Mouse (Mus musculus): Measurements from ENCODE around the gene Anapc7. TPM values are rescaled to one million over a fixed set of nuclear protein-coding genes. Genes with fewer than 3 reads are reported as not detected.
"Not testable (repeated sequence)": the region's sequence is repeated elsewhere in the genome, so short reads cannot be mapped to it uniquely, and the experiment has no call there.

The Anapc7 gene
- polyA plus RNA-seq, 1 experiment from 2014 or later = 56.5 TPM

DNA sequence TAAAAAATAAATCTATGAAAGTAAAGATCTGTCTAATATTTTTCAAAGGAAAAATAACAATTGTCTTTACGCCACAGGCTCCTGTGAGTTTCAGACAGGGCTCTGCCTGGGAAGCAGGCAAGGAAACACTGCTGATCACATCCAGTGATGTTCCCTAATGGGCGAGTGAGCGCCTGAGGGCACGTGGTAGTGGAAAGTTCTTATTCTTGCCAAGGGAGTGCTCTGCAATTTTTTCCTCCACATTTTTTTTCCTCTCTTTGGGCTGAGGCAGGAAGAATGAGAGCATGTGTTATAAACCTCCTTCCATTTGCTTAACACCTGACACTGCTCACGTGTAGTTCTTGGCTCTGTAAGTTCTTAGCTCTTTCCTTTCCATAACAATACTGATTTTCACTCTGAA lies 60.4 kb downstream of the Anapc7 start:
- H3K27ac ChIP-seq (ENCODE audit: low read length) = no peak overlapping the region
- peaks cover 53% of the 10 kb centered on the region for H3K36me3 ChIP-seq (ENCODE audit: insufficient read depth, low read length)
- WGBS = 72% methylated on average over 5 of the region's 5 CpGs
- no peaks in the 10 kb centered on the region for H3K27me3 ChIP-seq (ENCODE audit: insufficient read depth, low read length)
- no peak overlapping the region for H3K4me3 ChIP-seq (ENCODE audit: low read length)
- no peaks in the 10 kb centered on the region for H3K4me1 ChIP-seq (ENCODE audit: insufficient read depth, low read length)
- no peaks in the 10 kb centered on the region for H3K9me3 ChIP-seq (ENCODE audit: low read length)
- no peak overlapping the region for H3K9ac ChIP-seq (replicated peaks; ENCODE audit: low read length)
- no peak for ATAC-seq (ENCODE audit: low FRiP score, low TSS enrichment)
- H3K4me2 ChIP-seq (replicated peaks; ENCODE audit: low read depth, low read length) = no peak overlapping the region

DNA sequence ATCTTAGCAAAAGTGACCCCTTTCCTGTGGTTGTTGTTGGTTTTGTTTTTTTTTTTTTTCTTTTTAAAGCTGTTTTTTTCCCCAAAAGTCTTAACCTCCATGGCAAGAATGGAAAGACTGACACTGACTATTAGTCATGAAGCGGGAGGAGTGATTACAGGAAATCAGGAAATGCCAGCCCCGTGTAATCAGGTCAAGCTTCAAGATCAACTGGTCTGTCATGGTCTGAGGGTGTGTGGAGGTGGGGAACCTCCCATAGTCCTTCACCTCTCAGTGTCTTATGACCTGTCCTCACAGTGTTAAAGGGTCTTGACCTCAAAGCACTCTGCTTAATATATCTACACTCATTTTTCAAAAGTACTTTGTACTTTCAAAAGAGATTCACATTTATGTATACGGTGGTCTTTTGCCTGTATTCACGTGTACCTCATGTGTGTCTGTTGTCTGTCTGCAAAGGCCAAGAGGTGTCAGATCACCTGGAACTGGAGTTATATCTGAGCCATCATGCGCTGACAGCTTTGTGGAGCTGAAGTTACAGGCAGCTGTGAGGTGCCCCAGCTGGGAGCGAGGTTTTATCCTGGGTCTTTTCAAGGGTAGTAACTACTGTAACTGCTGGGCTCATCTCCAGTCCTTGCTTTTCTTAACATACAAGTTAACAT lies 61.4 kb downstream of the Anapc7 start:
- peaks cover 52% of the 10 kb centered on the region for H3K36me3 ChIP-seq (ENCODE audit: insufficient read depth, low read length)
- no peak overlapping the region for H3K4me2 ChIP-seq (replicated peaks; ENCODE audit: low read depth, low read length)
- no peak overlapping the region for H3K4me3 ChIP-seq (ENCODE audit: low read length)
- no peaks in the 10 kb centered on the region for H3K9me3 ChIP-seq (ENCODE audit: low read length)
- H3K27me3 ChIP-seq (ENCODE audit: insufficient read depth, low read length) = no peaks in the 10 kb centered on the region
- no peaks in the 10 kb centered on the region for H3K4me1 ChIP-seq (ENCODE audit: insufficient read depth, low read length)
- no peak overlapping the region for H3K9ac ChIP-seq (replicated peaks; ENCODE audit: low read length)
- no peak for ATAC-seq (ENCODE audit: low FRiP score, low TSS enrichment)
- H3K27ac ChIP-seq (ENCODE audit: low read length) = no peak overlapping the region
- WGBS = 70% methylated on average over 6 of the region's 6 CpGs

DNA sequence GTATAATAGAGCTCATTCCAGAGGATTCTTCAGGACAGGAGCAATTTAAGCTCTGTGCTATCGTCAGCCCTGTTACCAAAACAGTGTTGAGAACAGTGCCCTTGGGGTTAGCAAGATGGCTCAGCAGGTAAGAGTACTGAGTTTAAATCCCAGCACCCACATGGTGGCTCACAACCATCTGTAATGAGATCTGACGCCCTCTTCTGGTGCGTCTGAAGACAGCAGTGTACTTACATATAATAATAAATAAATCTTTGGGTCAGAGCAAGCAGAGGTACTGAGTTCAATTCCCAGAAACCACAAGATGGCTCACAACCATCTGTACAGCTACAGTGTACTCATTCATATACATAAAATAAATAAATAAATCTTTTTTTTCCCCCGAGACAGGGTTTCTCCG lies 64.8 kb downstream of the Anapc7 start:
- 77% methylated on average over 5 of the region's 5 CpGs for WGBS
- ATAC-seq (ENCODE audit: low FRiP score, low TSS enrichment); H3K4me1 ChIP-seq (ENCODE audit: insufficient read depth, low read length); H3K9ac ChIP-seq (replicated peaks; ENCODE audit: low read length); H3K27me3 ChIP-seq (ENCODE audit: insufficient read depth, low read length); H3K4me3 ChIP-seq (ENCODE audit: low read length); H3K4me2 ChIP-seq (replicated peaks; ENCODE audit: low read depth, low read length); H3K9me3 ChIP-seq (ENCODE audit: low read length); H3K27ac ChIP-seq (ENCODE audit: low read length): not testable (repeated sequence)
- H3K36me3 ChIP-seq (ENCODE audit: insufficient read depth, low read length) = peaks cover 68% of the 10 kb centered on the region

DNA sequence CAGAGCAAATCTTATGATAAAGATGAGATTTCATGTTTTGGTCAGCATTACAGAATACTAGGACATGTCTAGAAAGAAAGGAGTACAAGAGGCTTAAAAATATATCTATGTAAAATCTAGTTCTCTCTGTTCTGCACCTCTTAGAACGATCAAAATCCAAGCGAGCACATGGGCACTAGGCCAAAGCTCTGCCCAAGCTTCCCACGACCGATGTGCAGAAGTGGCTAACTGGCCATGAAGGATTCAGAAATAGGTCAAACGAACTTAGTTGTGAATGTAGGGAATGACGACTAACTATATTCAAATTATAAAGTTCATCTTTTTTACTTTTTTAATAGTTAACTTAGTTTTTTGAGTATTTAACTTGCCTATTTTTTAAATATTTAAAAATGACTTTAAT lies 66.3 kb downstream of the Anapc7 start:
- no peak overlapping the region for H3K9ac ChIP-seq (replicated peaks; ENCODE audit: low read length)
- no peak overlapping the region for H3K27ac ChIP-seq (ENCODE audit: low read length)
- ATAC-seq (ENCODE audit: low FRiP score, low TSS enrichment) = no peak
- no peak overlapping the region for H3K4me3 ChIP-seq (ENCODE audit: low read length)
- H3K36me3 ChIP-seq (ENCODE audit: insufficient read depth, low read length) = peaks cover 71% of the 10 kb centered on the region
- H3K4me1 ChIP-seq (ENCODE audit: insufficient read depth, low read length) = no peaks in the 10 kb centered on the region
- WGBS = 91% methylated on average over 6 of the region's 6 CpGs
- H3K9me3 ChIP-seq (ENCODE audit: low read length) = no peaks in the 10 kb centered on the region
- no peak overlapping the region for H3K4me2 ChIP-seq (replicated peaks; ENCODE audit: low read depth, low read length)
- no peaks in the 10 kb centered on the region for H3K27me3 ChIP-seq (ENCODE audit: insufficient read depth, low read length)

DNA sequence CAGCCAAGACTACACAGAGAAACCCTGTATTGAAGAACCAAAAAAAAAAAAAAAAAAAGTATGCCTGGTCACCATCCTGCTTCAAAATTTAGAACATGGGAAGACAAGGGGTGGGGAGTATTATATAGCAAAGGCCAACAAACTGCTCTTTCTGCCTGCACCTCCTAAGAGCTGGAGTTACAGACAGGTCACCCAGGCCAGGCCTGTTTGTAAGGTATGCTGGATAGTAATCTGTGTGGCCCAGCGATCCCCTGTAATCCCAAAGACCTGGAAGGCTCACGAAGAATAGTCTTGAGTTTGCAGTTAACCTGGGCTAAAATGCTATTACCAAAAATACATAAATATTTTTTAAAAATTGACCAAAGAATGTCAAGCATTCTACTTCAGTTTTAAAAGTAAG lies 68.7 kb downstream of the Anapc7 start:
- no peak overlapping the region for H3K4me2 ChIP-seq (replicated peaks; ENCODE audit: low read depth, low read length)
- no peak overlapping the region for H3K27ac ChIP-seq (ENCODE audit: low read length)
- H3K9me3 ChIP-seq (ENCODE audit: low read length) = no peaks in the 10 kb centered on the region
- peaks cover 8% of the 10 kb centered on the region for H3K4me1 ChIP-seq (ENCODE audit: insufficient read depth, low read length)
- no peak overlapping the region for H3K4me3 ChIP-seq (ENCODE audit: low read length)
- WGBS = 94% methylated on average over 2 of the region's 2 CpGs
- no peak for ATAC-seq (ENCODE audit: low FRiP score, low TSS enrichment)
- no peak overlapping the region for H3K9ac ChIP-seq (replicated peaks; ENCODE audit: low read length)
- no peaks in the 10 kb centered on the region for H3K27me3 ChIP-seq (ENCODE audit: insufficient read depth, low read length)
- peaks cover 76% of the 10 kb centered on the region for H3K36me3 ChIP-seq (ENCODE audit: insufficient read depth, low read length)

DNA sequence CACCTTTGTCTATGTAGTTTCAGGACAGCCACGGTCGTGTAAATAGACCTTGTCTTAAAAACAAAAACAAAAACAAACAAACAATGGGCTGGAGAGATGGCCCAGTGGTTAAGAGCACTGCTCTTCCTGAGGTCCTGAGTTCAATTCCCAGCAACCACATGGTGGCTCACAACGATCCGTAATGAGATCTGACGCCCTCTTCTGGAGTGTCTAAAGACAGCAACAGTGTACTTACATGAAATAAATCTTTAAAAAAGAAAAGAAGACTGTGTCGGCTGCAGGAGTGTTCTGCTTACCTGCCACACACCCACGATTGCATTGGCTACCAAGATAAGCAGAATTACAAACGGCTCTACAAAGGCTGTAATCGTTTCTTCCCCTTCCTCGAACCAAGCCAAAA lies 69.9 kb downstream of the Anapc7 start:
- no peaks in the 10 kb centered on the region for H3K27me3 ChIP-seq (ENCODE audit: insufficient read depth, low read length)
- no peak overlapping the region for H3K9ac ChIP-seq (replicated peaks; ENCODE audit: low read length)
- H3K4me3 ChIP-seq (ENCODE audit: low read length) = no peak overlapping the region
- H3K27ac ChIP-seq (ENCODE audit: low read length) = no peak overlapping the region
- no peak for ATAC-seq (ENCODE audit: low FRiP score, low TSS enrichment)
- peaks cover 70% of the 10 kb centered on the region for H3K36me3 ChIP-seq (ENCODE audit: insufficient read depth, low read length)
- H3K9me3 ChIP-seq (ENCODE audit: low read length) = no peaks in the 10 kb centered on the region
- H3K4me1 ChIP-seq (ENCODE audit: insufficient read depth, low read length) = peaks cover 13% of the 10 kb centered on the region
- 83% methylated on average over 10 of the region's 10 CpGs for WGBS
- no peak overlapping the region for H3K4me2 ChIP-seq (replicated peaks; ENCODE audit: low read depth, low read length)

DNA sequence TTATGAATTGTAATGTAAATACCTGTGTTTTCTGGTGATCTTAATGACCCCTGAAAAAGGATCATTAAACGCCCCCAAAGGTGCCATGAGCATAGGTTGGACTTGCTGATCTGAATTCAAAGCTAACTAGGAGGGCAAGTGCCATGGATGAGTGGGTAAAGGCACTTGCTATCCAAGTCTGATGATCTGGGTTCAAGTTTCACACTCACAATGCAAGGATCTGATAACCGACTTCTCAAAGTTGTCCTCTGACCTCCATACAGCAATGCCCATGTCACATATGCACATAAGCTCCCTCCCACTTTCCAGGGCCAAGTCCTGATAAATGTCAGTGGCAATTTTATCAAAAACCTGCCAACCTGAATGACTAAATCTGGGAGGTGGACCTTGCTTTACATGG lies 71.5 kb downstream of the Anapc7 start:
- Histone ChIP-seq H3K4me2 (replicated peaks; ENCODE audit: low read depth, low read length) (no peak overlapping the region), H3K9ac (replicated peaks; ENCODE audit: low read length) (no peak overlapping the region), H3K4me3 (ENCODE audit: low read length) (no peak overlapping the region), H3K4me1 (ENCODE audit: insufficient read depth, low read length) (peaks cover 25% of the 10 kb centered on the region), H3K27ac (ENCODE audit: low read length) (no peak overlapping the region), H3K27me3 (ENCODE audit: insufficient read depth, low read length) (no peaks in the 10 kb centered on the region), H3K9me3 (ENCODE audit: low read length) (no peaks in the 10 kb centered on the region), H3K36me3 (ENCODE audit: insufficient read depth, low read length) (peaks cover 65% of the 10 kb centered on the region)
- ATAC-seq (ENCODE audit: low FRiP score, low TSS enrichment) = no peak
- WGBS = 63% methylated on average over 2 of the region's 2 CpGs

DNA sequence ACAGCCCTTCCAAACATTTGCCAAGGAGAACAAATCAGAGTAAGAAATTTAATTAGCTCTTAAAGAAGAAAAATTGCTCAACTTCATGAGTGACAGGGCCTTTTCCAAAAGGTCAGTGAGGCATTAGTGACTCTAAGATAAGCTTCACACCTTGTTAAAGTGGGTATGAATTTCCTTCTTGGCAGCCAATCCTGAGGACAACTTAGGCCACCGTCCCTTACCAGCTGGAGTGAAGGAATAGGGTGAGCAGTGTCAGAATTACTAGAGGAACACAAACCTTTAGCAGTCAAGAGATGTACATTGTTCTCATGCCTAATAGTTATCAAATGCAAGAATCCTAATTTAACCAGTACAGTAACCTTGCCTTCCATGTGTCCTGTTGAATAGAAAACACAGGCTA lies 73.0 kb downstream of the Anapc7 start:
- Histone ChIP-seq H3K9me3 (ENCODE audit: low read length) (no peaks in the 10 kb centered on the region), H3K27me3 (ENCODE audit: insufficient read depth, low read length) (no peaks in the 10 kb centered on the region), H3K4me1 (ENCODE audit: insufficient read depth, low read length) (peaks cover 35% of the 10 kb centered on the region), H3K36me3 (ENCODE audit: insufficient read depth, low read length) (peaks cover 51% of the 10 kb centered on the region), H3K9ac (replicated peaks; ENCODE audit: low read length) (no peak overlapping the region), H3K4me3 (ENCODE audit: low read length) (no peak overlapping the region), H3K27ac (ENCODE audit: low read length) (no peak overlapping the region), H3K4me2 (replicated peaks; ENCODE audit: low read depth, low read length) (no peak overlapping the region)
- no peak for ATAC-seq (ENCODE audit: low FRiP score, low TSS enrichment)
- WGBS = 55% methylated on average over 1 of the region's 1 CpGs

Other genes starting within 250 kb of the Anapc7 start
- 14.5 and 14.6 TPM in 2 replicates for gene Hvcn1, start 214.9 kb upstream of the Anapc7 start, polyA plus RNA-seq (2015; fragmentation: Nextera tagmentation; extraction: Ambion mirVana)
- gene Tctn1, start 157.2 kb upstream of the Anapc7 start, polyA plus RNA-seq (2015; fragmentation: Nextera tagmentation; extraction: Ambion mirVana) = 7.9 and 8.0 TPM in 2 replicates
- 8.6 TPM in 2 replicates for gene Pptc7, start 137.3 kb upstream of the Anapc7 start, polyA plus RNA-seq (2015; fragmentation: Nextera tagmentation; extraction: Ambion mirVana)
- gene Rad9b, start 67.5 kb upstream of the Anapc7 start, polyA plus RNA-seq (2015; fragmentation: Nextera tagmentation; extraction: Ambion mirVana) = 11.1 and 13.8 TPM in 2 replicates
- 220 and 234 TPM in 2 replicates for gene Vps29, start 67.3 kb upstream of the Anapc7 start, polyA plus RNA-seq (2015; fragmentation: Nextera tagmentation; extraction: Ambion mirVana)
- 72.8 and 78.0 TPM in 2 replicates for gene Gpn3, start 49.8 kb upstream of the Anapc7 start, polyA plus RNA-seq (2015; fragmentation: Nextera tagmentation; extraction: Ambion mirVana)
- 60.1 and 66.0 TPM in 2 replicates for gene Fam216a, start 49.3 kb upstream of the Anapc7 start, polyA plus RNA-seq (2015; fragmentation: Nextera tagmentation; extraction: Ambion mirVana)
- gene Arpc3, start 29.8 kb upstream of the Anapc7 start, polyA plus RNA-seq (2015; fragmentation: Nextera tagmentation; extraction: Ambion mirVana) = 140 and 154 TPM in 2 replicates
- 33.6 and 35.0 TPM in 2 replicates for gene Atp2a2, start 80.5 kb downstream of the Anapc7 start, polyA plus RNA-seq (2015; fragmentation: Nextera tagmentation; extraction: Ambion mirVana)
- 33.3 and 39.6 TPM in 2 replicates for gene Ift81, start 192.8 kb downstream of the Anapc7 start, polyA plus RNA-seq (2015; fragmentation: Nextera tagmentation; extraction: Ambion mirVana)
- 1.3 and 1.5 TPM in 2 replicates for gene P2rx7, start 222.2 kb downstream of the Anapc7 start, polyA plus RNA-seq (2015; fragmentation: Nextera tagmentation; extraction: Ambion mirVana)

Data from kidney, embryonic 16.5 days (tissue).